Mouse (Mus musculus): Measurements from ENCODE around the gene Psme1.

Gene Psme1

GRCm38 (mm10) chr14:55603271-55603632 lies 25.3 kb downstream of the Psme1 start, which contains the start of gene Irf9:
Gene Irf9, plus strand, starts transcription at chr14:55603571.
- DNase-seq: no peak

GRCm38 (mm10) chr14:55603633-55604576 lies 26.0 kb downstream of the Psme1 start:
- DNase-seq: peak; percentile 81 to 91

GRCm38 (mm10) chr14:55604823-55605222 lies 26.9 kb downstream of the Psme1 start:
- DNase-seq: no peak

GRCm38 (mm10) chr14:55605743-55606459 lies 28.0 kb downstream of the Psme1 start:
- DNase-seq: no peak

GRCm38 (mm10) chr14:55608339-55608738 lies 30.4 kb downstream of the Psme1 start:
- no peak for DNase-seq

- no peak for DNase-seq
These were observed 35.4 kb downstream of the Psme1 start for GRCm38 (mm10) chr14:55613346-55613745.

DNA sequence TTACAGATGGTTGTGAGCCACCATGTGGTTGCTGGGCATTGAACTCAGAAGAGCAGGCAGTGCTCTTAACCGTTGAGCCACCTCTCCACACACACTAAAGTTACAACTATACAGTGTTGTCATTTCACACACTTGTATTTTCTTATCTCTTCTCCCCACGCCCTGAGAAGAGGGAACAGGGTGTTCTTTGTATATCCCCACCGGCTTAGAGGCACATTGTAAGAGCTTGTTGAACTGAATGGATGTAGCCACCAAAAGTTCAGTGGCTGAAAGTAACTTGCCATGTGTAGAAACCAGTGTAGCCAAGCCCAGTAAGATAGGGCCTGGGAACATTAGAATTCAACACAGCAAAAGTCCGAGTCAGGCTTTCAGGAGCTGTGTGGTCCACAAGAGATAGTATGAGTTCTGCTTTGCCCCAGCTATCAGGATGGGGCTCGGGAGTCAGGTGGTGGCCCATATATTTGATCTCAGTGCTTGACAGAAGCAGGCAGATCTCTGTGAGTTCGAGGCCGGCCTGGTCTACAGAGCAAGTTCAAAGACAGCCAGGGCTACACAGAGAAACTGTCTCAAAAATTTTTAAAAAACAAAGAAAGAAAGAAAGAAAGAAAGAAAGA lies 36.7 kb downstream of the Psme1 start:
- DNase-seq: no peak

- no peak for DNase-seq
These were observed 38.0 kb downstream of the Psme1 start for GRCm38 (mm10) chr14:55615876-55616275.

- no peak for DNase-seq
These were observed 38.9 kb downstream of the Psme1 start for GRCm38 (mm10) chr14:55616844-55617243.

- DNase-seq: peak; percentile 69 to 83
These were observed 39.9 kb downstream of the Psme1 start, which contains the start of gene Rec8 for GRCm38 (mm10) chr14:55617822-55618221. Gene Rec8, plus strand, starts transcription at chr14:55618037.

- peak; percentile 36 to 47 for DNase-seq
These were observed 40.7 kb downstream of the Psme1 start for GRCm38 (mm10) chr14:55618486-55619195.

- DNase-seq: no peak
These were observed 50.3 kb downstream of the Psme1 start for GRCm38 (mm10) chr14:55628077-55628827.

GRCm38 (mm10) chr14:55629312-55629711 lies 51.4 kb downstream of the Psme1 start:
- peak; percentile 24 to 43 for DNase-seq

All from cerebellum, adult 18-20 months (tissue).